9 mouse cellular contexts compared by ENCODE assay signal in genomic region chr9:21758576-21759529, GRCm38 (mm10). TPM values are rescaled to one million over a fixed set of nuclear protein-coding genes. Genes with fewer than 3 reads are reported as not detected.
DNase-seq lines count a peak whose midpoint lies in the region; ATAC-seq lines count a peak whose summit lies in the region.
"Had no signal": no experiment of that assay in that cellular context is flagged by ENCODE, and none has a peak within 500 bp of the region (broad histone marks: within the 10 kb centered on the region; RNA-seq: fewer than 3 reads in every experiment).

No protein-coding gene starts in this region.

- no peak for DNase-seq in lung, postnatal 25 days (ENCODE audit: low spot score)
- no peak for DNase-seq in forebrain, embryonic 11.5 days (ENCODE audit: low spot score)
- no peak for DNase-seq in limb, embryonic 11.5 days (ENCODE audit: low spot score)
- no peak for DNase-seq in layer of hippocampus, adult 8-10 months (ENCODE audit: low spot score in 2 of 2)
- DNase-seq: kidney, adult 9 months had no signal

- no peaks in the 10 kb centered on the region for H3K27me3 ChIP-seq in lung, embryonic 16.5 days (ENCODE audit: control insufficient read depth, insufficient read depth, low read depth, low read length)
- H3K27me3 ChIP-seq in forebrain, embryonic 11.5 days (ENCODE audit: control insufficient read depth, insufficient read depth, low read length) = no peaks in the 10 kb centered on the region
- H3K27me3 ChIP-seq in limb, embryonic 11.5 days (ENCODE audit: control insufficient read depth, insufficient read depth, low read length) = no peaks in the 10 kb centered on the region
- no peaks in the 10 kb centered on the region for H3K27me3 ChIP-seq in neural tube, embryonic 15.5 days (replicated peaks)

- 44% methylated on average over 14 of the region's 14 CpGs for WGBS in lung, embryonic 16.5 days
- 66% methylated on average over 14 of the region's 14 CpGs for WGBS in forebrain, embryonic 11.5 days
- WGBS in limb, embryonic 11.5 days = 57% methylated on average over 14 of the region's 14 CpGs
- WGBS in neural tube, embryonic 15.5 days = 67% methylated on average over 14 of the region's 14 CpGs

- peaks cover 20% of the 10 kb centered on the region for H3K4me1 ChIP-seq in lung, embryonic 16.5 days (replicated peaks; ENCODE audit: control insufficient read depth, insufficient read depth, low read length)
- H3K4me1 ChIP-seq in forebrain, embryonic 11.5 days (replicated peaks; ENCODE audit: control insufficient read depth, insufficient read depth, low read length) = peaks cover 5% of the 10 kb centered on the region; the same call in 1 of the 2 replicates
- peaks cover 7% of the 10 kb centered on the region; the same call in 1 of the 2 replicates for H3K4me1 ChIP-seq in limb, embryonic 11.5 days (ENCODE audit: control insufficient read depth, insufficient read depth, low read length)
- peaks cover 15% of the 10 kb centered on the region for H3K4me1 ChIP-seq in neural tube, embryonic 15.5 days

- ATAC-seq in lung, embryonic 16.5 days (ENCODE audit: low read depth) = no peak
- no peak for ATAC-seq in forebrain, embryonic 11.5 days (replicated peaks; ENCODE audit: low FRiP score)
- no peak for ATAC-seq in limb, embryonic 11.5 days (ENCODE audit: insufficient number of reproducible peaks, low FRiP score, low TSS enrichment, low read depth)
- no peak for ATAC-seq in neural tube, embryonic 15.5 days (ENCODE audit: low FRiP score)
- no peak for ATAC-seq in inflammation-experienced regulatory T-cells, adult 6 months
- no peak for ATAC-seq in activated CD4-positive, CD25-positive, alpha-beta regulatory T cell, adult 4 months

- peak overlapping the region; percentile 85 for H3K9ac ChIP-seq in lung, embryonic 16.5 days (ENCODE audit: low read length)
- peak overlapping the region; percentile 91; the same call in 1 of the 2 replicates for H3K9ac ChIP-seq in forebrain, embryonic 11.5 days (ENCODE audit: low read length)
- peak overlapping the region; percentile 87; the same call in 1 of the 2 replicates for H3K9ac ChIP-seq in limb, embryonic 11.5 days (ENCODE audit: low read length)
- H3K9ac ChIP-seq in neural tube, embryonic 15.5 days (replicated peaks) = no peak overlapping the region

- H3K36me3 ChIP-seq in lung, embryonic 16.5 days (ENCODE audit: control insufficient read depth, insufficient read depth, low read length) = peaks cover 9% of the 10 kb centered on the region; the same call in 1 of the 2 replicates
- peaks cover 2% of the 10 kb centered on the region; the same call in 1 of the 2 replicates for H3K36me3 ChIP-seq in forebrain, embryonic 11.5 days (ENCODE audit: control insufficient read depth, insufficient read depth, low read length)
- peaks cover 7% of the 10 kb centered on the region; the same call in 1 of the 2 replicates for H3K36me3 ChIP-seq in limb, embryonic 11.5 days (ENCODE audit: control insufficient read depth, insufficient read depth, low read length)
- H3K36me3 ChIP-seq in neural tube, embryonic 15.5 days = no peaks in the 10 kb centered on the region

- no peak overlapping the region for H3K27ac ChIP-seq in lung, embryonic 16.5 days (ENCODE audit: low read length)
- no peak overlapping the region for H3K27ac ChIP-seq in forebrain, embryonic 11.5 days (ENCODE audit: low read depth, low read length)
- no peak overlapping the region for H3K27ac ChIP-seq in limb, embryonic 11.5 days (replicated peaks; ENCODE audit: low read depth, low read length)
- H3K27ac ChIP-seq in neural tube, embryonic 15.5 days (replicated peaks) = no peak overlapping the region

- peak overlapping the region; percentile 86 for H3K4me3 ChIP-seq in lung, embryonic 16.5 days (ENCODE audit: low read length)
- H3K4me3 ChIP-seq in forebrain, embryonic 11.5 days (ENCODE audit: low read depth, low read length) = peak overlapping the region; percentile 81
- H3K4me3 ChIP-seq in limb, embryonic 11.5 days (ENCODE audit: low read depth, low read length) = peak overlapping the region; percentile 94
- peak overlapping the region; percentile 61 for H3K4me3 ChIP-seq in neural tube, embryonic 15.5 days (replicated peaks)

- H3K9me3 ChIP-seq in lung, embryonic 16.5 days (ENCODE audit: control insufficient read depth, low read length) = no peaks in the 10 kb centered on the region
- no peaks in the 10 kb centered on the region for H3K9me3 ChIP-seq in forebrain, embryonic 11.5 days (ENCODE audit: control insufficient read depth, low read length)
- H3K9me3 ChIP-seq in limb, embryonic 11.5 days (ENCODE audit: control insufficient read depth, low read length) = no peaks in the 10 kb centered on the region
- no peaks in the 10 kb centered on the region for H3K9me3 ChIP-seq in neural tube, embryonic 15.5 days (replicated peaks)

- H3K4me2 ChIP-seq in lung, embryonic 16.5 days (ENCODE audit: low read depth, low read length) = peak overlapping the region; percentile 71
- peak overlapping the region; percentile 71 for H3K4me2 ChIP-seq in forebrain, embryonic 11.5 days (ENCODE audit: low read depth, low read length, severe bottlenecking)
- H3K4me2 ChIP-seq in limb, embryonic 11.5 days (ENCODE audit: low read depth, severe bottlenecking) = peak overlapping the region; percentile 46
- peak overlapping the region; percentile 97 for H3K4me2 ChIP-seq in neural tube, embryonic 15.5 days

RNA-seq across cellular contexts. Expression of gene Spc24, which starts 1.2 kb away (rescaled TPM):
- polyA plus RNA-seq in lung, embryonic 16.5 days (2015; fragmentation: Nextera tagmentation; extraction: Ambion mirVana) = 134 and 144 TPM in 2 replicates
- polyA plus RNA-seq in forebrain, embryonic 11.5 days (2014; fragmentation: Nextera tagmentation; extraction: Ambion mirVana) = 138 and 162 TPM in 2 replicates
- polyA plus RNA-seq in limb, embryonic 11.5 days (2014; fragmentation: Nextera tagmentation; extraction: Ambion mirVana) = 176 and 183 TPM in 2 replicates
- 17.2 and 39.7 TPM in 2 replicates for polyA plus RNA-seq in neural tube, embryonic 15.5 days (2015; fragmentation: Nextera tagmentation; extraction: Ambion mirVana)
- 10 to 100 TPM in 1 of 3 experiments, 1 to 10 TPM in 2; 5.5 to 54.9 (median 8.6) TPM for polyA plus RNA-seq in inflammation-experienced regulatory T-cells, adult 6 months (2017; shearing (Covaris generic))
- 1 to 10 TPM in 2 of 4 experiments, under 1 TPM in 2; 0.45 to 4.3 (median 2.1) TPM for total RNA-seq in layer of hippocampus, adult 8-10 months (2022)
- polyA plus RNA-seq in activated CD4-positive, CD25-positive, alpha-beta regulatory T cell, adult 4 months (2017; shearing (Covaris generic)) = 10 to 100 TPM; 18.7 to 25.8 TPM

RNA-seq across cellular contexts. Expression of gene Ldlr, which starts 35.6 kb away (rescaled TPM):
- 33.4 and 36.0 TPM in 2 replicates for polyA plus RNA-seq in lung, embryonic 16.5 days (2015; fragmentation: Nextera tagmentation; extraction: Ambion mirVana)
- 23.2 and 23.7 TPM in 2 replicates for polyA plus RNA-seq in forebrain, embryonic 11.5 days (2014; fragmentation: Nextera tagmentation; extraction: Ambion mirVana)
- 15.2 and 23.2 TPM in 2 replicates for polyA plus RNA-seq in limb, embryonic 11.5 days (2014; fragmentation: Nextera tagmentation; extraction: Ambion mirVana)
- polyA plus RNA-seq in neural tube, embryonic 15.5 days (2015; fragmentation: Nextera tagmentation; extraction: Ambion mirVana) = 15.3 and 23.1 TPM in 2 replicates
- polyA plus RNA-seq in inflammation-experienced regulatory T-cells, adult 6 months (2017; shearing (Covaris generic)) = 10 to 100 TPM in 2 of 3 experiments, 1 to 10 TPM in 1; 9.2 to 21.2 (median 14.6) TPM
- total RNA-seq in layer of hippocampus, adult 8-10 months (2022) = 10 to 100 TPM; 16.7 to 38.7 (median 26.4) TPM
- polyA plus RNA-seq in activated CD4-positive, CD25-positive, alpha-beta regulatory T cell, adult 4 months (2017; shearing (Covaris generic)) = 10 to 100 TPM; 12.6 to 20.6 TPM

RNA-seq across cellular contexts. Expression of gene Kank2, which starts 39.7 kb away (rescaled TPM):
- 25.5 and 26.3 TPM in 2 replicates for polyA plus RNA-seq in lung, embryonic 16.5 days (2015; fragmentation: Nextera tagmentation; extraction: Ambion mirVana)
- 5.1 and 5.9 TPM in 2 replicates for polyA plus RNA-seq in forebrain, embryonic 11.5 days (2014; fragmentation: Nextera tagmentation; extraction: Ambion mirVana)
- polyA plus RNA-seq in limb, embryonic 11.5 days (2014; fragmentation: Nextera tagmentation; extraction: Ambion mirVana) = 11.6 and 12.7 TPM in 2 replicates
- 4.9 and 7.4 TPM in 2 replicates for polyA plus RNA-seq in neural tube, embryonic 15.5 days (2015; fragmentation: Nextera tagmentation; extraction: Ambion mirVana)
- not detected for polyA plus RNA-seq in inflammation-experienced regulatory T-cells, adult 6 months (2017; shearing (Covaris generic))
- 10 to 100 TPM in 2 of 4 experiments, 1 to 10 TPM in 2; 7.2 to 10.1 (median 9.3) TPM for total RNA-seq in layer of hippocampus, adult 8-10 months (2022)
- polyA plus RNA-seq in activated CD4-positive, CD25-positive, alpha-beta regulatory T cell, adult 4 months (2017; shearing (Covaris generic)) = not detected

Comparison
In these comparisons a context has a peak if more than half of its experiments do, and no peak if none do; other contexts are left out.
1. H3K4me2 ChIP-seq: peak in every context shown above with its lines; median percentile 97 in neural tube, embryonic 15.5 days; 71 in lung, embryonic 16.5 days; 71 in forebrain, embryonic 11.5 days; 46 in limb, embryonic 11.5 days.